14 mouse cellular contexts compared by ENCODE assay signal in the genomic region with DNA sequence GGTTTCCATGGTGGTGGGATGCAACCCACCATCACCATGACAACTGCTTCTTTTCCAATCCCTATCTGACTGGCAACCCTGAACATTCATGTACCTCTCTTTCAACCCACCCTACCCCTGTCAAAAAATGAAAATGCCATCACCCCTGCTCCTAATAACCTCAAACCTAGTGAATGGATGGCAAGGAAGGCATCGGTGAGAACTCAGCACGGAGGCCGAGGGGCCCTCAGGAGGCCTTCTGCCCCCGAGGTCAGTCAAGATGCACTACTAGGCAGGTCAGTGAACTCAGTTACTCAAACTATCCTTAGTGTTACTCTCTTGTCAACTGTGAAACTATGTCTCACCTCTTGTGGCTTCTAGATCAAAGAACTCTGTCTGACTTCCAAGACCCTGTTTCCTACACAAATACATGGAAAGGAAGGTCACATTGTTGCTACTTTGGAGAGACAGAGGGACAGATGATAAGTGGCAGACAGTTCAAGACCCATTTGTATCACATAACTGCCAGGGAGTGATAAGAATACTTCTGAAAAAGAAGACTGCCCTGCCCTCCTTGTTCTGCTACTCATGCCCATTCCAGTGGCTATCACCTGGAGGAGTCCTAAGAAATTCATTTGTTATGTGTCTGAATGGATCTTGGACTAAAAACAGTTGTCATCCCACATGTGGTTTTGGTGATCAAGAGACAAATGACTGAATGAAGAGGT.
"Had no signal": no experiment of that assay in that cellular context is flagged by ENCODE, and none has a peak within 500 bp of the region (broad histone marks: within the 10 kb centered on the region; RNA-seq: fewer than 3 reads in every experiment).

No protein-coding gene starts in this region.

- H3K4me3 ChIP-seq: limb, embryonic 13.5 days; megakaryocyte, embryonic 14.5 days; midbrain, embryonic 12.5 days; stomach, embryonic 15.5 days had no signal

- ATAC-seq: intestine, postnatal 0 days; lung, postnatal 0 days had no signal

- DNase-seq: kidney, adult 8-10 months; kidney, postnatal 25 days; left cerebral cortex, postnatal 4 days; lung, adult 18-20 months; lung, postnatal 4 days; right cerebral cortex, postnatal 14 days; thymus, adult 2 months; thymus, postnatal 25 days had no signal

- H3K4me2 ChIP-seq: limb, embryonic 13.5 days; midbrain, embryonic 12.5 days; stomach, embryonic 15.5 days had no signal

- H3K36me3 ChIP-seq: limb, embryonic 13.5 days; midbrain, embryonic 12.5 days; stomach, embryonic 15.5 days had no signal

- H3K27me3 ChIP-seq: limb, embryonic 13.5 days; megakaryocyte, embryonic 14.5 days; midbrain, embryonic 12.5 days; stomach, embryonic 15.5 days had no signal

- H3K9me3 ChIP-seq: limb, embryonic 13.5 days; megakaryocyte, embryonic 14.5 days; midbrain, embryonic 12.5 days; stomach, embryonic 15.5 days had no signal

- H3K4me1 ChIP-seq: megakaryocyte, embryonic 14.5 days; stomach, embryonic 15.5 days had no signal

- H3K27ac ChIP-seq: limb, embryonic 13.5 days; midbrain, embryonic 12.5 days; stomach, embryonic 15.5 days had no signal

- H3K9ac ChIP-seq: limb, embryonic 13.5 days; midbrain, embryonic 12.5 days; stomach, embryonic 15.5 days had no signal
